Mouse (Mus musculus): ENCODE measurements around the gene Sync.
A peak's percentile ranks its signal among the peaks of the same experiment; 100 is the strongest.

Gene Sync

GRCm38 (mm10) chr4:129307936-129308335 is 20.5 kb downstream of the Sync start:
- no peak for DNase-seq (ENCODE audit: low spot score)

- DNase-seq (ENCODE audit: low spot score), result no peak
These were observed 26.5 kb downstream of the Sync start for GRCm38 (mm10) chr4:129313886-129314285.

GRCm38 (mm10) chr4:129320876-129321275 is 33.5 kb downstream of the Sync start:
- no peak for DNase-seq (ENCODE audit: low spot score)

- DNase-seq (ENCODE audit: low spot score), result no peak
These were observed 34.6 kb downstream of the Sync start for GRCm38 (mm10) chr4:129322042-129322441.

- DNase-seq (ENCODE audit: low spot score), result no peak
These were observed 36.1 kb downstream of the Sync start for GRCm38 (mm10) chr4:129323491-129323890.

GRCm38 (mm10) chr4:129324756-129325155 is 37.3 kb downstream of the Sync start:
- DNase-seq (ENCODE audit: low spot score), result no peak

- no peak for DNase-seq (ENCODE audit: low spot score)
These were observed 38.8 kb downstream of the Sync start for GRCm38 (mm10) chr4:129326191-129326590.

- no peak for DNase-seq (ENCODE audit: low spot score)
These were observed 45.4 kb downstream of the Sync start for GRCm38 (mm10) chr4:129332846-129333245.

GRCm38 (mm10) chr4:129334677-129335215 is 47.3 kb downstream of the Sync start:
- no peak for DNase-seq (ENCODE audit: low spot score)

- peak; percentile 90 for DNase-seq (ENCODE audit: low spot score)
These were observed 48.0 kb downstream of the Sync start, which contains the start of the genes Rbbp4 and Zbtb8os for GRCm38 (mm10) chr4:129335216-129336074. Gene Rbbp4 (minus strand): TSS chr4:129335370. Gene Zbtb8os (plus strand): TSS chr4:129335695.

- no peak for DNase-seq (ENCODE audit: low spot score)
These were observed 48.9 kb downstream of the Sync start for GRCm38 (mm10) chr4:129336291-129336690.

- DNase-seq (ENCODE audit: low spot score), result no peak
These were observed 52.3 kb downstream of the Sync start for GRCm38 (mm10) chr4:129339743-129340142.

- DNase-seq (ENCODE audit: low spot score), result no peak
These were observed 54.5 kb downstream of the Sync start for GRCm38 (mm10) chr4:129341888-129342287.

- DNase-seq (ENCODE audit: low spot score), result no peak
These were observed 55.3 kb downstream of the Sync start for GRCm38 (mm10) chr4:129342705-129343104.

- DNase-seq (ENCODE audit: low spot score), result no peak
These were observed 59.2 kb downstream of the Sync start for GRCm38 (mm10) chr4:129346481-129347154.

GRCm38 (mm10) chr4:129350644-129351043 is 63.2 kb downstream of the Sync start:
- DNase-seq (ENCODE audit: low spot score), result peak; percentile 48

GRCm38 (mm10) chr4:129351111-129351510 is 63.7 kb downstream of the Sync start:
- DNase-seq (ENCODE audit: low spot score), result no peak

GRCm38 (mm10) chr4:129353176-129353575 is 65.8 kb downstream of the Sync start:
- DNase-seq (ENCODE audit: low spot score), result no peak

- DNase-seq (ENCODE audit: low spot score), result no peak
These were observed 66.8 kb downstream of the Sync start for GRCm38 (mm10) chr4:129354236-129354635.

- no peak for DNase-seq (ENCODE audit: low spot score)
These were observed 70.3 kb downstream of the Sync start for GRCm38 (mm10) chr4:129357613-129358163.
